ENCODE assay signal across 11 mouse cellular contexts in genomic region chr7:28781261-28781663, GRCm38 (mm10). TPM values are rescaled to one million over a fixed set of nuclear protein-coding genes. Genes with fewer than 3 reads are reported as not detected.
A peak's percentile ranks its signal among the peaks of the same experiment; 100 is the strongest.
DNase-seq lines count a peak whose midpoint lies in the region; ATAC-seq and TF ChIP-seq lines count a peak whose summit lies in the region.
"Had no signal": no experiment of that assay in that cellular context is flagged by ENCODE, and none has a peak within 500 bp of the region (broad histone marks: within the 10 kb centered on the region; RNA-seq: fewer than 3 reads in every experiment).

No protein-coding gene starts in this region.

- no peak overlapping the region for H3K4me2 ChIP-seq in intestine, embryonic 16.5 days (ENCODE audit: low read depth, low read length)
- H3K4me2 ChIP-seq in intestine, embryonic 15.5 days (replicated peaks) = no peak overlapping the region
- peak overlapping the region; percentile 56 for H3K4me2 ChIP-seq in CH12.LX (ENCODE audit: insufficient read depth, low read depth, poor library complexity, severe bottlenecking)
- no peak overlapping the region for H3K4me2 ChIP-seq in stomach, embryonic 15.5 days

- peak; percentile 53 for TF ChIP-seq POLR2A in CH12.LX (IDR thresholded peaks at IDR 0.05; ENCODE audit: low read depth, low read length)

- H3K9ac ChIP-seq in intestine, embryonic 16.5 days (ENCODE audit: low read depth, low read length) = no peak overlapping the region
- H3K9ac ChIP-seq in intestine, embryonic 15.5 days = no peak overlapping the region
- H3K9ac ChIP-seq in CH12.LX (ENCODE audit: insufficient read depth, low read depth) = peak overlapping the region; percentile 64
- H3K9ac ChIP-seq in stomach, embryonic 15.5 days = no peak overlapping the region

- dilution Hi-C loops in CH12.LX (cut with MboI; ENCODE audit: extremely low pct_ligation_motif_present, extremely low pct_unique_long_range_greater_than_20kb, low sequenced_read_pairs) = no loop called here

- no peaks in the 10 kb centered on the region for H3K9me3 ChIP-seq in intestine, embryonic 16.5 days (ENCODE audit: control insufficient read depth, low read length)
- no peaks in the 10 kb centered on the region for H3K9me3 ChIP-seq in intestine, embryonic 15.5 days
- no peaks in the 10 kb centered on the region for H3K9me3 ChIP-seq in CH12.LX (replicated peaks; ENCODE audit: low read length)
- no peaks in the 10 kb centered on the region for H3K9me3 ChIP-seq in stomach, embryonic 15.5 days

- TF ChIP-seq CTCF in CH12.LX (conservative IDR thresholded peaks at IDR 0.05 in 1 of 2, IDR thresholded peaks at IDR 0.05 in 1 of 2; ENCODE audit: low read depth in 2 of 2, low read length in 2 of 2) = no peak

- peaks cover 5% of the 10 kb centered on the region; the same call in 1 of the 2 replicates for H3K36me3 ChIP-seq in intestine, embryonic 16.5 days (ENCODE audit: control insufficient read depth, insufficient read depth, low read length)
- no peaks in the 10 kb centered on the region for H3K36me3 ChIP-seq in intestine, embryonic 15.5 days
- peaks cover 34 to 71% of the 10 kb centered on the region in 2 experiments for H3K36me3 ChIP-seq in CH12.LX (replicated peaks in 1 of 2; ENCODE audit: control insufficient read depth in 1 of 2, insufficient read depth in 1 of 2, low read length in 1 of 2)
- no peaks in the 10 kb centered on the region for H3K36me3 ChIP-seq in stomach, embryonic 15.5 days

- no peaks in the 10 kb centered on the region for H3K79me2 ChIP-seq in CH12.LX (replicated peaks; ENCODE audit: control insufficient read depth, extremely low read depth, insufficient read depth, poor library complexity, severe bottlenecking)

- in situ Hi-C loops in CH12.LX (cut with MboI; ENCODE audit: low pct_ligation_motif_present, low pct_unique_long_range_greater_than_20kb, low sequenced_read_pairs) = loop anchor here (25.0 kb wide), 1 partner anchor 256 kb away; no protein-coding TSS in a partner anchor

- WGBS in intestine, embryonic 16.5 days = 93% methylated on average over 8 of the region's 8 CpGs
- WGBS in intestine, embryonic 15.5 days = 90% methylated on average over 8 of the region's 8 CpGs
- WGBS in stomach, embryonic 15.5 days = 86% methylated on average over 8 of the region's 8 CpGs

- no peak overlapping the region for H3K4me3 ChIP-seq in intestine, embryonic 16.5 days (ENCODE audit: low read length)
- no peak overlapping the region for H3K4me3 ChIP-seq in intestine, embryonic 15.5 days (replicated peaks)
- H3K4me3 ChIP-seq in CH12.LX (replicated peaks in 1 of 3; ENCODE audit: low read depth in 2 of 3, low read length in 2 of 3, poor library complexity in 1 of 3) = peak overlapping the region; percentile 20 to 31 (median 27)
- H3K4me3 ChIP-seq in stomach, embryonic 15.5 days (replicated peaks) = no peak overlapping the region

- H3K27ac ChIP-seq in intestine, embryonic 16.5 days (ENCODE audit: low read length) = no peak overlapping the region
- no peak overlapping the region for H3K27ac ChIP-seq in intestine, embryonic 15.5 days
- H3K27ac ChIP-seq in CH12.LX (ENCODE audit: insufficient read depth, low read depth) = peak overlapping the region; percentile 99
- H3K27ac ChIP-seq in stomach, embryonic 15.5 days = peak overlapping the region; percentile 83; the same call in 1 of the 2 replicates

- no peak for TF ChIP-seq RAD21 in CH12.LX (IDR thresholded peaks at IDR 0.05; ENCODE audit: low read depth, low read length)

- peak; percentile 85 for DNase-seq in CH12.LX (ENCODE audit: extremely low read depth)
- no peak for DNase-seq in adrenal gland, adult 18-20 months (ENCODE audit: low spot score in 2 of 2)
- DNase-seq in right cerebral cortex, adult 18-20 months = no peak
- no peak for DNase-seq in kidney, adult 18-20 months
- DNase-seq: lung, postnatal 14 days had no signal

- no peaks in the 10 kb centered on the region for H3K27me3 ChIP-seq in intestine, embryonic 16.5 days (replicated peaks; ENCODE audit: control insufficient read depth, insufficient read depth, low read length)
- no peaks in the 10 kb centered on the region for H3K27me3 ChIP-seq in intestine, embryonic 15.5 days (replicated peaks)
- no peaks in the 10 kb centered on the region for H3K27me3 ChIP-seq in CH12.LX (replicated peaks)
- no peaks in the 10 kb centered on the region for H3K27me3 ChIP-seq in stomach, embryonic 15.5 days (replicated peaks)

- peaks cover 5% of the 10 kb centered on the region; the same call in 1 of the 2 replicates for H3K4me1 ChIP-seq in intestine, embryonic 16.5 days (ENCODE audit: control insufficient read depth, insufficient read depth, low read length)
- peaks cover 6% of the 10 kb centered on the region for H3K4me1 ChIP-seq in intestine, embryonic 15.5 days (replicated peaks)
- H3K4me1 ChIP-seq in CH12.LX (ENCODE audit: control insufficient read depth in 1 of 2, insufficient read depth in 2 of 2) = peaks cover 37 to 74% of the 10 kb centered on the region in 2 experiments
- H3K4me1 ChIP-seq in stomach, embryonic 15.5 days = peaks cover 15% of the 10 kb centered on the region

- ATAC-seq in intestine, embryonic 16.5 days = 0 out of 2 replicates have a peak, but pooled peaks have one; percentile 12
- ATAC-seq in intestine, embryonic 15.5 days = no peak
- peak; percentile 91 for ATAC-seq in inflammation-experienced regulatory T-cells, adult 6 months
- no peak for ATAC-seq in stomach, embryonic 15.5 days (ENCODE audit: insufficient read depth, low FRiP score, low read depth)

- TF ChIP-seq EP300 in CH12.LX (IDR thresholded peaks at IDR 0.05; ENCODE audit: low read length) = no peak

TF ChIP-seq in CH12.LX, 34 proteins besides CTCF, POLR2A, EP300 and RAD21 (continues in another document):
- TF ChIP-seq E2F4 (IDR thresholded peaks at IDR 0.05; ENCODE audit: insufficient replicate concordance, low read depth, low read length) (no peak), IRF4 (IDR thresholded peaks at IDR 0.05; ENCODE audit: low read depth, low read length) (no peak), TCF12 (IDR thresholded peaks at IDR 0.05; ENCODE audit: low read depth, low read length) (0 out of 2 replicates have a peak, but pooled peaks have one; percentile 13), ETS1 (conservative IDR thresholded peaks at IDR 0.05; ENCODE audit: low read depth, low read length) (no peak; the same call in none of the 2 replicates), KAT2A (IDR thresholded peaks at IDR 0.05; ENCODE audit: insufficient replicate concordance, low read length) (no peak)

RNA-seq across cellular contexts. Expression of gene Rinl, which starts 7.5 kb away (rescaled TPM):
- polyA plus RNA-seq in intestine, embryonic 16.5 days (2015; fragmentation: Nextera tagmentation; extraction: Ambion mirVana) = 5.2 and 5.9 TPM in 2 replicates
- polyA plus RNA-seq in intestine, embryonic 15.5 days (2015; fragmentation: Nextera tagmentation; extraction: Ambion mirVana) = 4.5 and 5.6 TPM in 2 replicates
- 60.9 and 65.5 TPM in 2 replicates for total RNA-seq in CH12.LX (2012; rRNA removed)
- total RNA-seq in CH12.LX (2014; rRNA removed) = 41.5 and 46.1 TPM in 2 replicates
- 60.6 and 61.8 TPM in 2 replicates for polyA plus RNA-seq in CH12.LX (2012; ENCODE audit: insufficient read length, low read depth)
- polyA plus RNA-seq in inflammation-experienced regulatory T-cells, adult 6 months (2017; shearing (Covaris generic)) = 100 to 1,000 TPM; 216 to 294 (median 288) TPM
- 6.2 and 6.6 TPM in 2 replicates for polyA plus RNA-seq in stomach, embryonic 15.5 days (2015; fragmentation: Nextera tagmentation; extraction: Ambion mirVana)
- total RNA-seq in adrenal gland, adult 18-20 months (2021) = 1 to 10 TPM; 2.6 to 3.2 TPM

RNA-seq across cellular contexts. Expression of gene Nfkbib, which starts 13.9 kb away (rescaled TPM):
- polyA plus RNA-seq in intestine, embryonic 16.5 days (2015; fragmentation: Nextera tagmentation; extraction: Ambion mirVana) = 46.2 and 49.1 TPM in 2 replicates
- 40.2 and 43.7 TPM in 2 replicates for polyA plus RNA-seq in intestine, embryonic 15.5 days (2015; fragmentation: Nextera tagmentation; extraction: Ambion mirVana)
- total RNA-seq in CH12.LX (2012; rRNA removed) (59.3 and 62.8 TPM in 2 replicates), CH12.LX (2014; rRNA removed) (24.6 and 30.5 TPM in 2 replicates)
- 97.5 and 101 TPM in 2 replicates for polyA plus RNA-seq in CH12.LX (2012; ENCODE audit: insufficient read length, low read depth)
- 10 to 100 TPM; 46.0 to 72.8 (median 53.3) TPM for polyA plus RNA-seq in inflammation-experienced regulatory T-cells, adult 6 months (2017; shearing (Covaris generic))
- polyA plus RNA-seq in stomach, embryonic 15.5 days (2015; fragmentation: Nextera tagmentation; extraction: Ambion mirVana) = 38.7 and 40.1 TPM in 2 replicates
- 10 to 100 TPM; 44.0 to 55.4 TPM for total RNA-seq in adrenal gland, adult 18-20 months (2021)

RNA-seq across cellular contexts. Expression of gene Sirt2, which starts 14.7 kb away (rescaled TPM):
- polyA plus RNA-seq in intestine, embryonic 16.5 days (2015; fragmentation: Nextera tagmentation; extraction: Ambion mirVana) = 71.9 and 77.6 TPM in 2 replicates
- 54.9 and 60.3 TPM in 2 replicates for polyA plus RNA-seq in intestine, embryonic 15.5 days (2015; fragmentation: Nextera tagmentation; extraction: Ambion mirVana)
- total RNA-seq in CH12.LX (2012; rRNA removed) (66.2 and 68.3 TPM in 2 replicates), CH12.LX (2014; rRNA removed) (36.0 and 40.9 TPM in 2 replicates)
- polyA plus RNA-seq in CH12.LX (2012; ENCODE audit: insufficient read length, low read depth) = 124 and 128 TPM in 2 replicates
- 100 to 1,000 TPM in 1 of 3 experiments, 10 to 100 TPM in 2; 65.3 to 134 (median 90.9) TPM for polyA plus RNA-seq in inflammation-experienced regulatory T-cells, adult 6 months (2017; shearing (Covaris generic))
- polyA plus RNA-seq in stomach, embryonic 15.5 days (2015; fragmentation: Nextera tagmentation; extraction: Ambion mirVana) = 56.9 and 57.8 TPM in 2 replicates
- 10 to 100 TPM; 78.1 to 86.7 TPM for total RNA-seq in adrenal gland, adult 18-20 months (2021)

RNA-seq across cellular contexts. Expression of gene Ccer2, which starts 25.3 kb away (rescaled TPM):
- not detected in 2 replicates for polyA plus RNA-seq in intestine, embryonic 16.5 days (2015; fragmentation: Nextera tagmentation; extraction: Ambion mirVana)
- not detected in 2 replicates for polyA plus RNA-seq in intestine, embryonic 15.5 days (2015; fragmentation: Nextera tagmentation; extraction: Ambion mirVana)
- 0.17 TPM in 1 of 2 replicates, not detected in the other for total RNA-seq in CH12.LX (2012; rRNA removed)
- not detected in 2 replicates for total RNA-seq in CH12.LX (2014; rRNA removed)
- polyA plus RNA-seq in CH12.LX (2012; ENCODE audit: insufficient read length, low read depth) = not detected in 2 replicates
- not detected for polyA plus RNA-seq in inflammation-experienced regulatory T-cells, adult 6 months (2017; shearing (Covaris generic))
- 0.19 TPM in 1 of 2 replicates, not detected in the other for polyA plus RNA-seq in stomach, embryonic 15.5 days (2015; fragmentation: Nextera tagmentation; extraction: Ambion mirVana)
- total RNA-seq in adrenal gland, adult 18-20 months (2021) = not detected
- total RNA-seq: adrenal gland, postnatal 14 days; MEL had no signal

RNA-seq across cellular contexts. Expression of gene Hnrnpl, which starts 27.1 kb away (rescaled TPM):
- 142 and 146 TPM in 2 replicates for polyA plus RNA-seq in intestine, embryonic 16.5 days (2015; fragmentation: Nextera tagmentation; extraction: Ambion mirVana)
- polyA plus RNA-seq in intestine, embryonic 15.5 days (2015; fragmentation: Nextera tagmentation; extraction: Ambion mirVana) = 210 and 237 TPM in 2 replicates
- 296 and 342 TPM in 2 replicates for total RNA-seq in CH12.LX (2012; rRNA removed)
- total RNA-seq in CH12.LX (2014; rRNA removed) = 365 and 371 TPM in 2 replicates
- polyA plus RNA-seq in CH12.LX (2012; ENCODE audit: insufficient read length, low read depth) = 640 and 645 TPM in 2 replicates
- 100 to 1,000 TPM; 171 to 386 (median 383) TPM for polyA plus RNA-seq in inflammation-experienced regulatory T-cells, adult 6 months (2017; shearing (Covaris generic))
- 239 and 240 TPM in 2 replicates for polyA plus RNA-seq in stomach, embryonic 15.5 days (2015; fragmentation: Nextera tagmentation; extraction: Ambion mirVana)
- total RNA-seq in adrenal gland, adult 18-20 months (2021) = 100 to 1,000 TPM; 327 to 346 TPM

Comparison
In these comparisons a context has a peak if more than half of its experiments do, and no peak if none do; other contexts are left out.
1. ATAC-seq: peak in intestine, embryonic 16.5 days (single experiment) and inflammation-experienced regulatory T-cells, adult 6 months (single experiment); none in intestine, embryonic 15.5 days (single experiment) and stomach, embryonic 15.5 days (single experiment).
2. H3K27ac ChIP-seq: peak in CH12.LX (single experiment) and stomach, embryonic 15.5 days (single experiment); none in intestine, embryonic 16.5 days (single experiment) and intestine, embryonic 15.5 days (single experiment).
3. H3K4me3 ChIP-seq: peak in CH12.LX (3 of 3); none in intestine, embryonic 16.5 days (single experiment), intestine, embryonic 15.5 days (single experiment) and stomach, embryonic 15.5 days (single experiment).